Mouse (Mus musculus) liver, embryonic 16.5 days (tissue): Measurements from ENCODE around the gene Fam174a. TPM values are rescaled to one million over a fixed set of nuclear protein-coding genes. Genes with fewer than 3 reads are reported as not detected.

Experiments
- ATAC-seq: fragments of 200-750 bp; cut with Nextera tagmentation; 2 replicates; pipeline ENCODE4 v1.8.0; 2017; ENCODE audit warnings: low read depth, mild to moderate bottlenecking, moderate number of reproducible peaks, moderate library complexity
- H3K27ac ChIP-seq: fragments of 300-500 bp; sonication (generic); 2 replicates; pipeline ENCODE4 v1.5.1; 2014; ENCODE audit warnings: mild to moderate bottlenecking, low read length
- H3K27me3 ChIP-seq: fragments of 300-500 bp; sonication (generic); 2 replicates; pipeline ENCODE4 v1.6.1; 2014; ENCODE audit warnings: low read depth, low read length, mixed read lengths; ENCODE audit not compliant: control insufficient read depth, insufficient read depth
- H3K36me3 ChIP-seq: fragments of 300-500 bp; sonication (generic); 2 replicates; pipeline ENCODE4 v1.6.1; 2014; ENCODE audit warnings: mild to moderate bottlenecking; ENCODE audit not compliant: control insufficient read depth, insufficient read depth
- H3K4me1 ChIP-seq: fragments of 300-500 bp; sonication (generic); 2 replicates; pipeline ENCODE4 v1.6.1; 2014; ENCODE audit warnings: low read depth, low read length, mixed read lengths; ENCODE audit not compliant: control insufficient read depth
- H3K4me2 ChIP-seq: fragments of 300-500 bp; sonication (generic); 2 replicates; pipeline ENCODE4 v1.6.1; 2014; ENCODE audit warnings: low read depth, low read length, mixed read lengths
- H3K4me3 ChIP-seq: fragments of 300-500 bp; sonication (generic); 2 replicates; pipeline ENCODE4 v1.5.1; 2014; ENCODE audit warnings: low read depth, mild to moderate bottlenecking, low read length
- H3K9ac ChIP-seq: fragments of 300-500 bp; sonication (generic); 2 replicates; pipeline ENCODE4 v1.6.1; 2014; ENCODE audit warnings: low read depth, low read length
- H3K9me3 ChIP-seq: fragments of 300-500 bp; sonication (generic); replicated peaks from 2 replicates; pipeline ENCODE4 v1.6.1; 2016; ENCODE audit warnings: low read length; ENCODE audit not compliant: control insufficient read depth
- WGBS: fragments of 180-500 bp; shearing (Covaris S2); extraction: QIAGEN DNeasy Blood & Tissue Kit; methylation state at CpG from one replicate; pipeline ENCODE4 v1.1.7; 2014; ENCODE audit not compliant: insufficient replicate concordance; 5-methylcytosine and 5-hydroxymethylcytosine counted together
- polyA plus RNA-seq: library from polyadenylated mRNA; unstranded; fragments of >200 nt; fragmentation: Nextera tagmentation; extraction: Ambion mirVana; gene quantifications from 2 replicates; pipeline ENCODE4 v1.2.1, GENCODE M21; 2015

Gene Fam174a
- polyA plus RNA-seq, 1 experiment from 2014 or later = 6.0 TPM

DNA sequence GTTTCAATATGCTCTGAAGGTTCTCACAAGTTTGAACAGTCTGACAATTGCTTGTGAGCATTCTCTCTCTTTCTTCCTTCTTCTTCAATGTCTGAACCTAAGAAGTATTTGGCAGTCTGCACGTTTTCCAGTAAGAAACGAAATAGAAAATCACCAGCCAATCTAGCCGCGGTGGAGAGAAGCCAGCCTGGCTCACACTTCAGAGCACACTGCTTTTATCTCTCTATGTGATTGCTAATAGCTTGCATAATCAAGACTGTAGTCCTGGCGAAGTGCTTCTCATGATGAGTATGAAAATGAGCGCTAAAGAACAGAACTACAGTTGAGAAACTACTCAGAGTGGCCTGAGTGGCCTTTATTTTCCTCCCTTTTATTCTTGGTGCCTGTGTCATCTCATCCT is 62.0 kb downstream of the Fam174a start:
- no peak for ATAC-seq
- Histone ChIP-seq H3K9me3 (no peaks in the 10 kb centered on the region), H3K27me3 (no peaks in the 10 kb centered on the region), H3K9ac (no peak overlapping the region), H3K27ac (no peak overlapping the region), H3K4me3 (no peak overlapping the region), H3K4me2 (no peak overlapping the region), H3K4me1 (no peaks in the 10 kb centered on the region), H3K36me3 (no peaks in the 10 kb centered on the region)
- WGBS = 57% methylated on average over 6 of the region's 6 CpGs

DNA sequence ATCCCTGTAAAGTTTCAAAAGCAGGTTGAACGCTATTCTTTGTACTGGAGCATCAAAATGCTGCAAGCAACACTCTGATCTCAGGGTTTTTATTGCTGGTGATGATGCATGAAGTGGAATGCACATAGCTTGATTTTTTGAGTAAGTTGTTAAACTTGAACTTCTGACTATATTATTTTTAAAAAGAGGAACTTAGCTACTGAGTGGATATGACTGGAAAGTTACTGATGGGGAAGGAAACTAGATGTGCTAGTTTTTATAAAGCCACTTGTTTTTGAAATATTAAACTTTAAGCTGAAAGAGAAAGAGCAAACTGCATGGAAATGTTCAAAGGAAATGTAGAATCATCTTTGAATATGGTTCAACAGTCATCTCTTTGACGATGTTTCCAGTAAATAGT is 67.6 kb downstream of the Fam174a start:
- H3K27ac ChIP-seq = no peak overlapping the region
- no peaks in the 10 kb centered on the region for H3K4me1 ChIP-seq
- no peaks in the 10 kb centered on the region for H3K9me3 ChIP-seq
- H3K27me3 ChIP-seq = no peaks in the 10 kb centered on the region
- ATAC-seq = no peak
- no peak overlapping the region for H3K4me2 ChIP-seq
- H3K9ac ChIP-seq = no peak overlapping the region
- WGBS = 45% methylated on average over 2 of the region's 2 CpGs
- H3K36me3 ChIP-seq = no peaks in the 10 kb centered on the region
- H3K4me3 ChIP-seq = no peak overlapping the region
